Mouse (Mus musculus) hindbrain, embryonic 10.5 days (tissue): ENCODE measurements around the gene Tmem102. TPM values are rescaled to one million over a fixed set of nuclear protein-coding genes. Genes with fewer than 3 reads are reported as not detected.

Experiments used
- DNase-seq: peaks from one replicate; pipeline ENCODE4 v3.0.0-alpha.2; 2017; ENCODE audit warnings: low spot score
- H3K27ac ChIP-seq: fragments of 300-500 bp; sonication (generic); 2 replicates; pipeline ENCODE4 v1.5.1; 2016; ENCODE audit warnings: mild to moderate bottlenecking, moderate library complexity
- H3K27me3 ChIP-seq: fragments of 300-500 bp; sonication (generic); 2 replicates; pipeline ENCODE4 v1.6.1; 2016; ENCODE audit warnings: mild to moderate bottlenecking; ENCODE audit not compliant: poor library complexity, insufficient read depth, severe bottlenecking
- H3K36me3 ChIP-seq: fragments of 300-500 bp; sonication (generic); 2 replicates; pipeline ENCODE4 v1.6.1; 2016; ENCODE audit warnings: mild to moderate bottlenecking, moderate library complexity
- H3K4me1 ChIP-seq: fragments of 300-500 bp; sonication (generic); replicated peaks from 2 replicates; pipeline ENCODE4 v1.6.1; 2016; ENCODE audit warnings: mild to moderate bottlenecking
- H3K4me3 ChIP-seq: fragments of 300-500 bp; sonication (generic); 2 replicates; pipeline ENCODE4 v1.5.1; 2016; ENCODE audit warnings: mild to moderate bottlenecking, moderate library complexity
- H3K9me3 ChIP-seq: fragments of 300-500 bp; sonication (generic); 2 replicates; pipeline ENCODE4 v1.6.1; 2016; ENCODE audit warnings: mild to moderate bottlenecking, moderate library complexity
- WGBS: fragments of 180-500 bp; shearing (Covaris S2); methylation state at CpG from one replicate; pipeline ENCODE4 v1.1.7; 2016; 5-methylcytosine and 5-hydroxymethylcytosine counted together
- polyA plus RNA-seq: library from polyadenylated mRNA; unstranded; fragments of >200 nt; fragmentation: Nextera tagmentation; extraction: Ambion mirVana; gene quantifications from 2 replicates; pipeline ENCODE4 v1.2.1, GENCODE M21; 2016

The Tmem102 gene
- polyA plus RNA-seq: 1.3 and 1.5 TPM in 2 replicates

DNA sequence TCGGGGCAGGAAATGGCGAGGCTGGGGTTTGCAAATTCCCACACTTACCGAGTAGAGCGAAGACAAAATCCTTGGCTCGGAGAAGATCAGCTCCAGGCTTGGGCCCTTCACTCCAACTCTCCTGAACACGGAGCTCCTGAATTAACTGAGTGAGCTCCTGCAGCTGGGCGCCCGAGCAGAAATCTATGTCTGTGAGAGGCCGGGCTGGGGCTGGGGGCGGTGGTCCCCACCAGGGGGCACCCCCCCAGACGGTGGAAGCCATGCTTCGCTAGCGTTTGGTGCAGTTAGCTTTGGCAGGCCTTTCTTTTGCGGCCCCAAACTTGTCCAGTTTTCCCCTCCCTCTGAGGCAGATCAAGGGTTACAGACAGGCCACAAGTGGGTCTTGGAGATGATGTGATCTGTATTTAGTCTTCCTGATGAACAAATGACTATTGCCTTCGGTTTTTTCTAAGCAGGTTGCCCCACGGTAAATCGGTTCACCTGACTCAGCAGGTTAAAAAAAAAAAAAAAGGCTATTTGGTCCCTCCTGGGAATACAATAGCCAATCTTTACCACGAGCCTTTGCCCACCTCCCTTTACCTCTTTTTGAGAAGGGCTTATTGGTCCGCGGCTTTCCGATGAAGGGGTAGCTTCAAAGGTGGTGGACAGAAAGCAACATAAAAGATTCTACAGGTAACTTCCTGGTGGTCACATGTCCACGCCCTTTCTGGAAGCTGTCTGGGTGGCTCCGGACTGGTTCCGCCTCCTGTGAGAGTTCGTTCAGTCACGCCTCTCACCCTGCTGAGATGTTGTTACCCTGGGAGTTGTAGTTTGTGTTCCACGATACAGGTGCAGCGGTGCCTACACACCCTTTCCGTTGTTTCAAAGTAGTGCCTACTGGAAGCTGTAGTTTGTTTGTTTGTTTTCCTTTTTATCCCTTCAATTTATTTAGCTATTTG is at the start of gene Tmem102:
Gene Tmem102, minus strand, starts transcription at position 653 of the 938 bp plus-strand sequence.
- H3K4me1 ChIP-seq: peaks cover 49% of the 10 kb centered on the region
- DNase-seq: peak; percentile 17
- H3K36me3 ChIP-seq: no peaks in the 10 kb centered on the region
- H3K27ac ChIP-seq: no peak within 1 kb of the TSS
- H3K27me3 ChIP-seq: peaks cover 72% of the 10 kb centered on the region
- H3K9me3 ChIP-seq: peaks cover 4% of the 10 kb centered on the region; the same call in 1 of the 2 replicates
- WGBS: 5% methylated on average over 29 of the region's 29 CpGs
- H3K4me3 ChIP-seq: peak within 1 kb of the TSS; percentile 66

DNA sequence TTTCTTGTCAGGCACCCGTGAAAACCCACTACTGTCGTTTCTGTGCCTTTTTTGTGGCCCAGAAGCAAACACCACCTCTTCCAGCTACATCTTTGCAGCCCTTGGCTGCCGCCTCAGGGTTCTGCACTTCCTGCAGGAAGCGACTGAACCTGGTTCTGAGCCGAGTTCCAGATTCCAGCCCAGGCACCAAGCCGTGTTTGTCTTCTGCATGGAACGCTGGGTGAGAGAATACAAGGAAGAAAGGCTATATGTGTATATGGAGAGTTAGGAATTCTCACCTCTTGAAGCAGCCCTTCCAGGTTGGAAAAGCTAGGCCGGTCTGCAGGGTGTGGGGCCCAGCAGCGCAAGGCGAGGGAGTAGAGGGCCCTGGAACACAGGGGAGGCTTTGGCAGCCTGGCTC is 49.3 kb upstream of the Tmem102 start:
- Histone ChIP-seq H3K36me3 (peaks cover 28% of the 10 kb centered on the region), H3K27ac (no peak overlapping the region), H3K27me3 (peaks cover 35% of the 10 kb centered on the region), H3K9me3 (no peaks in the 10 kb centered on the region), H3K4me1 (peaks cover 36% of the 10 kb centered on the region), H3K4me3 (no peak overlapping the region)
- DNase-seq: no peak
- WGBS: 90% methylated on average over 10 of the region's 10 CpGs

- Histone ChIP-seq H3K4me3 (no peak overlapping the region), H3K27ac (peak overlapping the region; percentile 71; the same call in 1 of the 2 replicates), H3K9me3 (no peaks in the 10 kb centered on the region), H3K4me1 (peaks cover 36% of the 10 kb centered on the region), H3K27me3 (peaks cover 28% of the 10 kb centered on the region), H3K36me3 (peaks cover 35% of the 10 kb centered on the region)
- 81% methylated on average over 7 of the region's 7 CpGs for WGBS
- no peak for DNase-seq
These were observed 48.6 kb upstream of the Tmem102 start for GRCm38 (mm10) chr11:69853994-69854393.

DNA sequence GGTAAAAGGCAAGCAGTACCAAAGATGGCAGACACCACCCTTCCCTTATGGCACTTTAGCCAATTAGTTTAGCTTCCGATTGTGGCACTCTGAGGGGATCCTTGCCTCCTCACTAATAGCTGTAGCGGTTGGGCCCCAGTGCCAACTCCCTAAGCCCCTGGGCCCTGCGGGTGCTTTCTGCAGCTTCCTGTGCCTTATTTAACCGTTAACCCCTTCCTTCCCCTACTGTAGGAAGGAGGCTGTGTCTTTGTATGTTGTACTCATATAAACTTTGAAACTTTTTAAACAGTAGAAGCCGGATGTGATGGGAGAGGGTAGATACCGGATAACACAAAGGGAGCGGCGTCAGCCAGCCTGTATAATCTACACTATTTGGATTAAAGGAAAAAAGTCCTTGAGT is 45.3 kb upstream of the Tmem102 start:
- Histone ChIP-seq H3K4me1 (peaks cover 54% of the 10 kb centered on the region), H3K36me3 (peaks cover 49% of the 10 kb centered on the region), H3K4me3 (no peak overlapping the region), H3K27ac (no peak overlapping the region), H3K27me3 (no peaks in the 10 kb centered on the region), H3K9me3 (no peaks in the 10 kb centered on the region)
- no peak for DNase-seq
- WGBS: 85% methylated on average over 8 of the region's 8 CpGs

GRCm38 (mm10) chr11:69849884-69850283 is 44.5 kb upstream of the Tmem102 start:
- H3K27me3 ChIP-seq: no peaks in the 10 kb centered on the region
- no peak overlapping the region for H3K4me3 ChIP-seq
- no peak overlapping the region for H3K27ac ChIP-seq
- DNase-seq: no peak
- H3K4me1 ChIP-seq: peaks cover 53% of the 10 kb centered on the region
- no peaks in the 10 kb centered on the region for H3K9me3 ChIP-seq
- peaks cover 49% of the 10 kb centered on the region for H3K36me3 ChIP-seq
- whole genome bisulfite sequencing: 91% methylated on average over 15 of the region's 15 CpGs

DNA sequence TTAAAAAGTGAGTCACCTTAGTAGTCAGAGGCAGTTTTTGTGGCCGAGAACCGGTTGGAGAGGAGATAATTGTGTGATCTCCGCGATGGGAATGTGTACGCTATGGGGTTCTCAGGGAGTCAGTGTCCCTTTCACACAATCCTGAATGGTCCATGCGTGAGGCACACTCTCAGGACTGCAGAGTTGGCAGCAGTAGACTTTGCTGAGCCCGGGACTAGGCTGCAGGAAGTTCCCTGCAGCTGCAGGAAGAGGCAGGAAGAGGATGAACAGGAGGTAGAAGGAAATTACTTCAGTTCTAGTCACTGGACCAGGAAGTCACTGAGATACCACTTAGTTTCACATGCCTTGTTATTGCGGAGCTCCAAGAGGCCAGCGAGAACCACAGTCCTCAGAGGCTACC is 43.7 kb upstream of the Tmem102 start:
- Histone ChIP-seq H3K4me3 (no peak overlapping the region), H3K9me3 (no peaks in the 10 kb centered on the region), H3K36me3 (peaks cover 49% of the 10 kb centered on the region), H3K27me3 (no peaks in the 10 kb centered on the region), H3K27ac (no peak overlapping the region), H3K4me1 (peaks cover 53% of the 10 kb centered on the region)
- DNase-seq: no peak
- 92% methylated on average over 9 of the region's 9 CpGs for WGBS

DNA sequence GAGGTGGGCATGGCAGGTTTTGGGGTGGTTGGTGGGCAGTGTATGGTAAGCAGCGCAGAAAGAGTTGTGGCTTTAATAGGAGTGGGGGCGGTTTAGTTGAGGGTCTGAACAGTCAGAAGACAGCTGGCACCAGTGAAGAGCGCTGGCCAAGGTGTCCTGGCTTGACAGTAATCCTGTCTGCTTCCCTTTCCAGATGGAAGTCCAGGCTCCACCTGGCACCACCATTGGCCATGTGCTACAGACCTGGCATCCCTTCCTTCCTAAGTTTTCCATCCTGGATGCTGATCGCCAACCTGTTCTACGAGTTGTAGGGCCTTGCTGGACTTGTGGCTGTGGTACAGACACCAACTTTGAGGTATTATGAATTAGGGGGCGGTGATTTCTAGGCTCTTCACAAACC is 42.6 kb upstream of the Tmem102 start:
- 95% methylated on average over 6 of the region's 6 CpGs for WGBS
- H3K9me3 ChIP-seq: no peaks in the 10 kb centered on the region
- peak overlapping the region; percentile 93 for H3K27ac ChIP-seq
- no peak for DNase-seq
- peak overlapping the region; percentile 74 for H3K4me3 ChIP-seq
- no peaks in the 10 kb centered on the region for H3K27me3 ChIP-seq
- H3K36me3 ChIP-seq: peaks cover 49% of the 10 kb centered on the region
- peaks cover 44% of the 10 kb centered on the region for H3K4me1 ChIP-seq

- peak overlapping the region; percentile 74 for H3K4me3 ChIP-seq
- H3K36me3 ChIP-seq: peaks cover 45% of the 10 kb centered on the region
- 12% methylated on average over 37 of the region's 37 CpGs for WGBS
- no peaks in the 10 kb centered on the region for H3K9me3 ChIP-seq
- no peaks in the 10 kb centered on the region for H3K27me3 ChIP-seq
- DNase-seq: no peak
- peaks cover 41% of the 10 kb centered on the region for H3K4me1 ChIP-seq
- H3K27ac ChIP-seq: peak overlapping the region; percentile 93
These were observed 41.6 kb upstream of the Tmem102 start for GRCm38 (mm10) chr11:69846738-69847688.

DNA sequence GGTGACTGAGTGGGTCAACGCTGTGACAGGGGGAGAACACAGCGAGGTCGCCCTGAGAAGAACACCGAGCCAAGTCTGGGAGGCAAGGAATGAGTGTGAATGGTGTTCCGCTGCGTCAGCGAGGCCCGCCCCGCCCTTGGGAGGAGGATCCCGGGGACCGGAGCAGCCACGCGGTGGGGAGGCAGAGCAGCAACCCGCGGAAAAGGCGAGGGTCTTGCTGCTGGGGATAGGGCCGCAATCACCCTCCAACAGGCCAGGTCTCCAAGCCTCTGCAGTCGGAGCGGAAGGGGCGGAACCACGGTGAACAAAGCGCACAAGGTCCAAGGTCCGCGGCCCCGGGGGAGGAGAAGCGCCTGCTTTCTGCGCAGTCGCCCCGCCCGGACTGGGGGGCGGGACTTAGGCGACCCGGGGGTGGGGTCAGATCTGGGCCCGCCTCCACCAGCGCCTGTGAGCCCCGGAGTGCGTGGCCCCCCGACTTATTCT is 40.8 kb upstream of the Tmem102 start, which contains the start of gene Plscr3:
Gene Plscr3, plus strand, starts transcription at position 179 of the 483 bp plus-strand sequence.
- no peaks in the 10 kb centered on the region for H3K27me3 ChIP-seq
- H3K4me1 ChIP-seq: peaks cover 41% of the 10 kb centered on the region
- peak within 1 kb of the TSS; percentile 93 for H3K27ac ChIP-seq
- peak; percentile 96 for DNase-seq
- WGBS: under 1% methylated on average over 38 of the region's 38 CpGs
- H3K9me3 ChIP-seq: no peaks in the 10 kb centered on the region
- peaks cover 37% of the 10 kb centered on the region for H3K36me3 ChIP-seq
- peak within 1 kb of the TSS; percentile 74 for H3K4me3 ChIP-seq

GRCm38 (mm10) chr11:69838714-69839104 is 33.3 kb upstream of the Tmem102 start:
- no peaks in the 10 kb centered on the region for H3K9me3 ChIP-seq
- H3K36me3 ChIP-seq: peaks cover 4% of the 10 kb centered on the region
- peak overlapping the region; percentile 89 for H3K4me3 ChIP-seq
- 2% methylated on average over 7 of the region's 7 CpGs for WGBS
- DNase-seq: no peak
- H3K27me3 ChIP-seq: peaks cover 30% of the 10 kb centered on the region
- peaks cover 54% of the 10 kb centered on the region for H3K4me1 ChIP-seq
- H3K27ac ChIP-seq: peak overlapping the region; percentile 95

- Histone ChIP-seq H3K27ac (peak within 1 kb of the TSS; percentile 95), H3K4me1 (peaks cover 58% of the 10 kb centered on the region), H3K4me3 (peak within 1 kb of the TSS; percentile 89), H3K27me3 (peaks cover 36% of the 10 kb centered on the region), H3K36me3 (peaks cover 10% of the 10 kb centered on the region), H3K9me3 (no peaks in the 10 kb centered on the region)
- WGBS: under 1% methylated on average over 34 of the region's 34 CpGs
- DNase-seq: peak; percentile 96
These were observed 32.7 kb upstream of the Tmem102 start, which contains the start of gene Tmem256 for GRCm38 (mm10) chr11:69837952-69838713. Gene Tmem256 (plus strand): TSS chr11:69838514.

GRCm38 (mm10) chr11:69837604-69837951 is 32.2 kb upstream of the Tmem102 start, which contains the start of gene Nlgn2:
Gene Nlgn2 (minus strand): TSS chr11:69837784.
- H3K4me1 ChIP-seq: peaks cover 58% of the 10 kb centered on the region
- peak within 1 kb of the TSS; percentile 89 for H3K4me3 ChIP-seq
- no peaks in the 10 kb centered on the region for H3K9me3 ChIP-seq
- DNase-seq: no peak
- H3K27me3 ChIP-seq: peaks cover 42% of the 10 kb centered on the region
- under 1% methylated on average over 32 of the region's 32 CpGs for WGBS
- H3K27ac ChIP-seq: peak within 1 kb of the TSS; percentile 95
- H3K36me3 ChIP-seq: peaks cover 16% of the 10 kb centered on the region
